Comparison of ENCODE assay signal across 8 mouse cellular contexts in genomic region chr13:113794705-113795655, GRCm38 (mm10). TPM values are rescaled to one million over a fixed set of nuclear protein-coding genes. Genes with fewer than 3 reads are reported as not detected.
A peak's percentile ranks its signal among the peaks of the same experiment; 100 is the strongest.
DNase-seq lines count a peak whose midpoint lies in the region; ATAC-seq lines count a peak whose summit lies in the region.

No protein-coding gene starts in this region.

- peak; percentile 56 for DNase-seq in ovary, postnatal 36 days (ENCODE audit: low spot score)
- DNase-seq in ovary, adult 18-20 months (ENCODE audit: low spot score), result no peak
- peak; percentile 63 to 68 for DNase-seq in cerebellum, postnatal 10 days
- DNase-seq in frontal cortex, postnatal 14 days (ENCODE audit: low spot score in 2 of 2), result peak; percentile 21 to 31
- DNase-seq in left cerebral cortex, postnatal 25 days (ENCODE audit: low spot score in 2 of 2), result peak; percentile 28 to 39
- peak; percentile 51 to 59 for DNase-seq in spleen, postnatal 10 days (ENCODE audit: low spot score in 2 of 2)

- peak; percentile 1 for ATAC-seq in inflammation-experienced regulatory T-cells, adult 6 months
- peak; percentile 45 for ATAC-seq in megakaryocyte progenitor cell, adult 5-6 weeks (replicated peaks; ENCODE audit: poor library complexity)

- intact Hi-C loops in left cerebral cortex, postnatal 25 days (cut with DNase I), result loop anchor here (1.0 to 5.0 kb wide), 3 partner anchors 60 to 98 kb away; no protein-coding TSS in a partner anchor

RNA-seq across cellular contexts. Expression of gene Arl15, which starts 0.7 kb away (rescaled TPM):
- 10 to 100 TPM; 15.8 to 18.9 (median 16.6) TPM for polyA plus RNA-seq in inflammation-experienced regulatory T-cells, adult 6 months (2017; shearing (Covaris generic))
- total RNA-seq in left cerebral cortex, postnatal 25 days (2021), result 10 to 100 TPM; 33.7 to 40.8 TPM
- 17.5 and 22.3 TPM in 2 replicates for total RNA-seq in megakaryocyte progenitor cell, adult 5-6 weeks (2015)
- total RNA-seq in megakaryocyte progenitor cell, adult 5-6 weeks (2017), result 14.9 and 17.4 TPM in 2 replicates
